Comparison of ENCODE assay signal across 11 mouse cellular contexts in the genomic region with DNA sequence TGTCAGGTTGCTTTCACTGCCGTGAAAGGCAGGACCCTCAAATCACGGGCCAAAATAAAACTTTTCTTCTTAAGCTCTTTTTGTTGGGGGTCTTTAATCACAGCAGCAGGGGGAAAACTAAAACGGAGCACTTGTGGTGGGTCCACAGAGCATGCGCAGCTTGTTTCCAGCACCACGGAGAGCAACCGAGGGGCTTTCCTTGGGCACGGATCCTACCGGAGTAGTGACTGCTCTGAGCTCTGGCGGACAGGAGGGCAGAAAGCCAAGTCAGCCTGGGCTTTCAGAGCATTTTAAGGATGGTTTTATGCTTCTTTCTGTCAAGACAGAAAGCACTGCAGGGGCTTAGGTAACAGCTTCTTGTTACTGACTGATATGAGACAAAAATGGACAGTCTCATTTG. TPM values are rescaled to one million over a fixed set of nuclear protein-coding genes. Genes with fewer than 3 reads are reported as not detected.
DNase-seq lines count a peak whose midpoint lies in the region; ATAC-seq and TF ChIP-seq lines count a peak whose summit lies in the region.
"Had no signal": no experiment of that assay in that cellular context is flagged by ENCODE, and none has a peak within 500 bp of the region (broad histone marks: within the 10 kb centered on the region; RNA-seq: fewer than 3 reads in every experiment).

No protein-coding gene starts in this region.

- no peak overlapping the region for H3K4me2 ChIP-seq in forebrain, embryonic 14.5 days (ENCODE audit: low read length)
- no peak overlapping the region for H3K4me2 ChIP-seq in forebrain, embryonic 15.5 days (replicated peaks)
- no peak overlapping the region for H3K4me2 ChIP-seq in midbrain, embryonic 13.5 days (replicated peaks)
- no peak overlapping the region for H3K4me2 ChIP-seq in midbrain, postnatal 0 days (ENCODE audit: low read depth, low read length, poor library complexity, severe bottlenecking)
- H3K4me2 ChIP-seq: embryonic facial prominence, embryonic 13.5 days had no signal

- 10% methylated on average over 9 of the region's 9 CpGs for WGBS in forebrain, embryonic 14.5 days
- 9% methylated on average over 9 of the region's 9 CpGs for WGBS in forebrain, embryonic 15.5 days
- WGBS in midbrain, embryonic 10.5 days = 14% methylated on average over 9 of the region's 9 CpGs
- WGBS in midbrain, embryonic 13.5 days = 15% methylated on average over 9 of the region's 9 CpGs
- WGBS in midbrain, postnatal 0 days = 14% methylated on average over 9 of the region's 9 CpGs

- no peaks in the 10 kb centered on the region for H3K4me1 ChIP-seq in forebrain, embryonic 14.5 days (ENCODE audit: control insufficient read depth, insufficient read depth, low read length)
- peaks cover 4% of the 10 kb centered on the region; the same call in 1 of the 2 replicates for H3K4me1 ChIP-seq in forebrain, embryonic 15.5 days
- H3K4me1 ChIP-seq in midbrain, embryonic 10.5 days = no peaks in the 10 kb centered on the region
- H3K4me1 ChIP-seq in midbrain, embryonic 13.5 days (replicated peaks) = no peaks in the 10 kb centered on the region
- no peaks in the 10 kb centered on the region for H3K4me1 ChIP-seq in midbrain, postnatal 0 days (ENCODE audit: insufficient read depth, low read length)
- H3K4me1 ChIP-seq: embryonic facial prominence, embryonic 13.5 days had no signal

- DNase-seq in forebrain, embryonic 14.5 days (ENCODE audit: low spot score) = peak; percentile 53
- DNase-seq in midbrain, embryonic 10.5 days (ENCODE audit: low spot score) = peak; percentile 32
- peak; percentile 50 for DNase-seq in midbrain, postnatal 0 days (ENCODE audit: low spot score)
- no peak for DNase-seq in natural killer cell, adult 2 months (ENCODE audit: low spot score in 2 of 2)
- DNase-seq in frontal cortex, postnatal 36 days (ENCODE audit: low spot score in 2 of 2) = no peak
- DNase-seq: heart, adult 18-20 months; right cerebral cortex, postnatal 14 days had no signal

- TF ChIP-seq CTCF in midbrain, postnatal 0 days (IDR thresholded peaks at IDR 0.05) = no peak

- H3K36me3 ChIP-seq in forebrain, embryonic 14.5 days (ENCODE audit: control insufficient read depth, insufficient read depth, low read length) = no peaks in the 10 kb centered on the region
- H3K36me3 ChIP-seq in forebrain, embryonic 15.5 days = no peaks in the 10 kb centered on the region
- no peaks in the 10 kb centered on the region for H3K36me3 ChIP-seq in midbrain, embryonic 10.5 days
- no peaks in the 10 kb centered on the region for H3K36me3 ChIP-seq in midbrain, embryonic 13.5 days
- no peaks in the 10 kb centered on the region for H3K36me3 ChIP-seq in midbrain, postnatal 0 days (ENCODE audit: insufficient read depth, low read length)
- H3K36me3 ChIP-seq: embryonic facial prominence, embryonic 13.5 days had no signal

- H3K27me3 ChIP-seq in forebrain, embryonic 14.5 days (replicated peaks; ENCODE audit: control insufficient read depth, insufficient read depth, low read length) = no peaks in the 10 kb centered on the region
- 0 out of 2 replicates have a peak, but pooled peaks cover 3% of the 10 kb centered on the region for H3K27me3 ChIP-seq in forebrain, embryonic 15.5 days
- no peaks in the 10 kb centered on the region for H3K27me3 ChIP-seq in midbrain, embryonic 10.5 days (ENCODE audit: low read depth, poor library complexity, severe bottlenecking)
- 0 out of 2 replicates have a peak, but pooled peaks cover 2% of the 10 kb centered on the region for H3K27me3 ChIP-seq in midbrain, embryonic 13.5 days
- H3K27me3 ChIP-seq in midbrain, postnatal 0 days (ENCODE audit: insufficient read depth, low read length) = no peaks in the 10 kb centered on the region

- no peak overlapping the region for H3K9ac ChIP-seq in forebrain, embryonic 14.5 days (ENCODE audit: low read length)
- H3K9ac ChIP-seq in forebrain, embryonic 15.5 days (replicated peaks) = no peak overlapping the region
- no peak overlapping the region for H3K9ac ChIP-seq in midbrain, embryonic 13.5 days (replicated peaks)
- no peak overlapping the region for H3K9ac ChIP-seq in midbrain, postnatal 0 days (replicated peaks; ENCODE audit: low read length, poor library complexity, severe bottlenecking)
- H3K9ac ChIP-seq: embryonic facial prominence, embryonic 13.5 days had no signal

- no peak overlapping the region for H3K27ac ChIP-seq in forebrain, embryonic 14.5 days (ENCODE audit: low read depth, low read length)
- H3K27ac ChIP-seq in forebrain, embryonic 15.5 days (replicated peaks) = no peak overlapping the region
- H3K27ac ChIP-seq in midbrain, embryonic 10.5 days (replicated peaks) = no peak overlapping the region
- H3K27ac ChIP-seq in midbrain, embryonic 13.5 days = no peak overlapping the region
- H3K27ac ChIP-seq in midbrain, postnatal 0 days (ENCODE audit: low read depth, low read length) = no peak overlapping the region
- H3K27ac ChIP-seq: embryonic facial prominence, embryonic 13.5 days had no signal

- H3K4me3 ChIP-seq in forebrain, embryonic 14.5 days (ENCODE audit: low read depth, low read length) = no peak overlapping the region
- no peak overlapping the region for H3K4me3 ChIP-seq in forebrain, embryonic 15.5 days
- no peak overlapping the region for H3K4me3 ChIP-seq in midbrain, embryonic 10.5 days
- no peak overlapping the region for H3K4me3 ChIP-seq in midbrain, embryonic 13.5 days (replicated peaks)
- no peak overlapping the region for H3K4me3 ChIP-seq in midbrain, postnatal 0 days (ENCODE audit: low read depth, low read length)
- H3K4me3 ChIP-seq: embryonic facial prominence, embryonic 13.5 days had no signal

- ATAC-seq in forebrain, embryonic 14.5 days = no peak
- ATAC-seq in forebrain, embryonic 15.5 days (replicated peaks) = no peak
- ATAC-seq in midbrain, embryonic 13.5 days = no peak
- 0 out of 2 replicates have a peak, but pooled peaks have one; percentile 39 for ATAC-seq in common myeloid progenitor, adult 5-6 weeks (replicated peaks; ENCODE audit: low read depth, poor library complexity, severe bottlenecking)
- ATAC-seq in midbrain, postnatal 0 days (ENCODE audit: low FRiP score) = no peak

- no peaks in the 10 kb centered on the region for H3K9me3 ChIP-seq in forebrain, embryonic 14.5 days (replicated peaks; ENCODE audit: control insufficient read depth, low read length)
- H3K9me3 ChIP-seq in forebrain, embryonic 15.5 days = no peaks in the 10 kb centered on the region
- no peaks in the 10 kb centered on the region for H3K9me3 ChIP-seq in midbrain, embryonic 10.5 days (replicated peaks)
- H3K9me3 ChIP-seq in midbrain, embryonic 13.5 days = no peaks in the 10 kb centered on the region
- H3K9me3 ChIP-seq in midbrain, postnatal 0 days (ENCODE audit: low read length) = no peaks in the 10 kb centered on the region
- H3K9me3 ChIP-seq: embryonic facial prominence, embryonic 13.5 days had no signal

RNA-seq across cellular contexts. Expression of gene Slco4a1, which starts 38.3 kb away (rescaled TPM):
- 0.74 and 1.1 TPM in 2 replicates for polyA plus RNA-seq in forebrain, embryonic 14.5 days (2014; fragmentation: Nextera tagmentation; extraction: Ambion mirVana)
- 1.2 and 1.4 TPM in 2 replicates for polyA plus RNA-seq in forebrain, embryonic 15.5 days (2015; fragmentation: Nextera tagmentation; extraction: Ambion mirVana)
- 5.3 and 6.7 TPM in 2 replicates for polyA plus RNA-seq in midbrain, embryonic 10.5 days (2016; fragmentation: Nextera tagmentation; extraction: Ambion mirVana)
- polyA plus RNA-seq in midbrain, embryonic 13.5 days (2015; fragmentation: Nextera tagmentation; extraction: Ambion mirVana) = 1.6 and 1.9 TPM in 2 replicates
- 5.9 and 12.5 TPM in 2 replicates for total RNA-seq in common myeloid progenitor, adult 5-6 weeks (2017)
- total RNA-seq in midbrain, postnatal 0 days (2014; rRNA removed) = 1.5 and 5.1 TPM in 2 replicates
- polyA plus RNA-seq in midbrain, postnatal 0 days (2015; fragmentation: Nextera tagmentation; extraction: Ambion mirVana) = 2.5 and 2.8 TPM in 2 replicates

Comparison
In these comparisons a context has a peak if more than half of its experiments do, and no peak if none do; other contexts are left out.
1. DNase-seq: peak in forebrain, embryonic 14.5 days (single experiment), midbrain, embryonic 10.5 days (single experiment) and midbrain, postnatal 0 days (single experiment); none in natural killer cell, adult 2 months (0 of 2) and frontal cortex, postnatal 36 days (0 of 2).